Mouse (Mus musculus): Measurements from ENCODE around the gene Trappc10.

Trappc10 gene

DNA sequence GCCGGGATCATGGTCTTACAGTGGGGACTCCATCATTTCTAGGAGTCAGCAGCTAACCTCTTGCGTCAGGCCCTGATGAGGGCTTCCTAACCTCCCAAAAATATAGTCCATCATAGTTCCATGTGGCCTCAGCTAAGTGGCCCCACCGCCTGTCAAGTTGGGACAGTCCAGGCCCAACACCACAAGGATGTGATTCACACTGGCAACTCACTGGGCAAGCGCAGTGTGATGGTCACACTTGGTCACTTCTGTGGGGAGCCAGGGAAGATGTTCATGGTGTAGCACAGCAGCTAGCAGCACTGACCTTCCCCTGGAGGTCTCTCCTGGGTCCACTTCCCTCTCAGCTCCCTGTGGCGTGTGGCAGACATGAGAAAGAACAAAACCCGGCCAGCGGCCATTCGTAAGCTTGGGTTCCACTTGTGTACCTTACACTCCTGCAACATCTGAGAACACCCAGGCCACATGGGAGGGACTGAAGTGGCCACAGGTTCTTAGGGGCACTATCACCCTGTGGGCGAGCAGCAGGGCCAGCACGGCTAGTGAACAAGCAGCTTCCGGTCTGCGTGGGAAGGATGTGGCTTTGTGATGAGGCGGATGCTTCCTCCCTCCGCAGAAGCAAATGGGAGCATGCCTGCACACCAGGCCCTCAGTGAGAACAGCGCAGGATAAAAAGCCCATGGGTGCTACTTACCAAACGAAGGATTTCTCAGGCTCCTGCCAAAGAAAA, 83.9 kb downstream of the Trappc10 start:
- DNase-seq (ENCODE audit: low read depth, low spot score), result no peak

DNA sequence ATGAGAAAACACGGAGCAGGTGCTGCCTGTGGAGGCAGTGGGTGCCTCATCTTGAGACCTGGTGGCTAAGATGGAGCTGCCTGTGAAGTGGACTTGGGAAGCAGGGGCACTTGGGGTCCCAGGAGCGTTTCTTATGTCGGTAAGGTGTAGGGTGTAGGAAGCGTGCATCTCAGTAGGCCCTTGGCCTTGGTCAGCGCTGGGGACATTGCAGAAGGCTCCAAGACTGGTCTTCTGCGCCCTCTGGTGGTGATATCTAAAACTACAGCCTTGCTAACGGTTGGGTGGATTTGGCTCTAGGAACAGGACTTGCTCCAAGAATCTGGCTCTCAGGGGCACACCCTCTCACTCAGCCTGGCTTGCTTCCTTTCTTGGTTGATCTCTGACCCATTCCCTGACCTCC, 84.5 kb downstream of the Trappc10 start:
- DNase-seq (ENCODE audit: low read depth, low spot score), result peak; percentile 87

DNA sequence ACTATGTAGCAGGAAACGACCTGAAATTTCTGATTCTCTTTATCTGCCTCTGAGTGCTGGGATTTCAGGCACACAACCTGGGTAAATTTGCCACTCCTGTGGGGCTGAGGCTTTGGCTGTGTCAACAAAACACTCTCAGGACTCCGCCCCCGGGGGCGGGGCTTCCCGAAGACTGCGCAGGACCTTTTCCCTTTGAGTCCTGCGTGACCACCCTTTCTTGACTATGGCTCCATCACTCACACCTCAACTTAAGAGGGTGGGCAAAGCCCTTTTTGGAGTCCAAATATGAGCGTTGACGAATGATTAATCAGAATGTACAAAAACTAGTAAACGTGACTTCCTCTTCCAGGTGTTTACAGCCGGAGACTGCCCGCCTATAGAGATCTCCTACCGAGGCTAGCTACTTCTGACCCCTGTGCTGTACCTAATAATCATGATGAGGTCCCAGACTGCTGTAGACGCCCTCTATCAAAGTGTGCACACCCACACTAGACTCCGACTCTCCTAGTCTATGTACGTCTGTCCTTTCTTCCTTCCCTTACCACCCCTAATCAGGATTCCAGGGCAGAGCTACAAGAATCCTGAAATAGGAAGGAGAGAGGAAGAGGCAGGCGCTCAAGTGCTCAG, 85.1 kb downstream of the Trappc10 start:
- DNase-seq (ENCODE audit: low read depth, low spot score), result peak; percentile 90

DNA sequence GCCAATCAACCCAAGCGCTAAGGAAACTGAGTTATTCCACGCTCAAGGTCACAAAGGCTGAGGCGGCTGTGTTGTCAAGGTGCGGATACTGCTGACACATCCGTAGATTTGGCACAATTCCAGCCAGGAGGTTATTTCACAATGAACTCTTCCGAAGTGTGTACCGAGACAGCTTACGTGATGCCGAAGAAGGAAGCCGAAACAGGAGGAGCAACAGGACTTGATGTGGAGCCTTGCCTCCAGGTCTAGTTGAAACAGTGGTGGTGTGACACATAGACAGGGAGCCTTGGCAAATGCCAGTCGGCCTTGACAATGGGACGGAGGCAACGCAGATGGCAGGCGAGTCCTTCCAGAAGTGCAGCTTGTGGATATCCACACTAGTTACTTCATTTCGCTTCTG, 86.4 kb downstream of the Trappc10 start:
- DNase-seq (ENCODE audit: low read depth, low spot score), result no peak

DNA sequence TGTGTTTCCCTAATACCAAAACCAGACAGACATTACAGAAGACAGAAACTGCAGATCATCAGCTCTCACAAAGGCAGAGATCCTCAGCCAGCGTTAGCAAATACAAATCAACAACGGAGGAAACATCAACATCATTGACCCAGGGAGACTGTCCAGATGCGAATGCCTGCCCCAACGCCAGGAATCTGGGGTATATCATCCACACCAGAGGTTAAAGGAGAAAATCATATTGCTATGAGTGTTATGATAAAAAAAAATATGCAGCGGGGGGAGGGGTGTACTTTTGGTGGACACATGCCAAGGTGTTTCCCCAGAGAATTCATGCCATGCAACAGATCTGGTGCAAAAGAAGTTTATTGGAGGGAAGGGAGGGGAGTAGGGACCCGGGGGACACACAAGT, 87.5 kb downstream of the Trappc10 start:
- DNase-seq (ENCODE audit: low read depth, low spot score), result no peak

DNA sequence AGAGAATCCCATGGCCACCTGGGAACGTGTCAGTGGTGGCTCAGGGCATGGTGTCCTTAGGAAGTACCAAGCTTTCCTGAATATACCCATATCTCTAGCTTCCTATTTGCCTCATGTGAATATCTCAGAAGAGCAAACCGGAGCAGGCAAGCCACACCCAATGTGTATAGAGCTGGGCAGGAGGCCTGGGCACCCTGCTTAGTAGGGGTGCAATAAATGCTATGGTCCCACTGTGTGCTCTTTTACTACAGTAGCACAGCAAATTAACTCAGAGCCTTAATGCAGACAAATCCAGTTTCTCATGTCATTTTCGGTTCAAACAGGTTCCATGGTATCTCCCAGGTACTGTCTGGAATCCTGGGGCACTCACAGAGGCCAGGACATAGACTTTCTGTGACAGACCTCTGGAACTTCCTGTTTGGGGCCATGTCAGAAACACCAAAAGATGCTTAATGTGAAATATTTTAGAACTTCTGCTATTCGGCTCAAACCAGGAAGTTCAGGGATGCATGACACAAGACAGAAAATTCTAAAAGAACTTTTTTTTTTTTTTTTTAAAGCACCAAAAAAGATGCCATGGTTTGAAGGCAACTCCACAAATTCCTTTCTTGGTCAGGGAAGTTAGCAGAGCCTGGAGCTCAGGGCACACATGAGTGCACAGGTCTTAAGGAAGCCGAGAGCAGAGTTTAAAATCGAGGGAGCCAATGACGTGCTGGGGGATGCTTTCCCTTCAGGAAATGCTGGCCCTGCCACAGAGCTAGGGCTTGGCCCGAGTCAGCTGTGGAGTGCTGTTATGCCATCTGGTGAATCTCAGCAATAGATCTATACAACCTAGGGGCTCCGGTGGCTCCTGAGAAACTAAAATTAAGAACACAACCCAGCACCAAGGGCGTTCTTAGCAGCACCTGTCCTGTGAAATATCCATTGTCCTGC, 95.3 kb downstream of the Trappc10 start:
- peak; percentile 73 for DNase-seq (ENCODE audit: low read depth, low spot score)

DNA sequence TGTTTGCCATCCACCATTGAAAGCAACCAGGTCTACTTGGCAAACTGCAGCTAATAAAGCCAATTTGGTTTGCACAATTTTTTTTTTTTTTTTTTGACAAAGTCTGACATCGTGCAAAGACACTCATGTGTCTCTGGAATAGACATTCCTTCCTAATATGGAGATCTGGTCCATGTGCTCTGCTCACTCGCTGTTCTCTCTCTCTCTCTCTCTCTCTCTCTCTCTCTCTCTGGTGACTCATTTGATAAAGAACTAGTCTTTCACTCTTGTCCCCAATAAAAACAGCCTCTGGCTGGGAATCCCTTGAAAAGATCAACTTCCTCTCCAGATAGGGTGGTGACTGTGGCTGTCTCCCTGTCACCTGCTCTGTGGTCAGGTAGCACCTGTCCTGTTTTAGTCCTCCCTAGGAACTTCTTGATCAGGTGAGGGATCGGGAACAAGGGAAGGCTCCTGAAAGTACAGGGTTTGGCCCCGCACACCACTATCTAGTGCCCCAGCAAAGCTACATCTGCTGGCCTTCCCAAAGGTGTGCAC, 96.5 kb downstream of the Trappc10 start:
- DNase-seq (ENCODE audit: low read depth, low spot score), result no peak

DNA sequence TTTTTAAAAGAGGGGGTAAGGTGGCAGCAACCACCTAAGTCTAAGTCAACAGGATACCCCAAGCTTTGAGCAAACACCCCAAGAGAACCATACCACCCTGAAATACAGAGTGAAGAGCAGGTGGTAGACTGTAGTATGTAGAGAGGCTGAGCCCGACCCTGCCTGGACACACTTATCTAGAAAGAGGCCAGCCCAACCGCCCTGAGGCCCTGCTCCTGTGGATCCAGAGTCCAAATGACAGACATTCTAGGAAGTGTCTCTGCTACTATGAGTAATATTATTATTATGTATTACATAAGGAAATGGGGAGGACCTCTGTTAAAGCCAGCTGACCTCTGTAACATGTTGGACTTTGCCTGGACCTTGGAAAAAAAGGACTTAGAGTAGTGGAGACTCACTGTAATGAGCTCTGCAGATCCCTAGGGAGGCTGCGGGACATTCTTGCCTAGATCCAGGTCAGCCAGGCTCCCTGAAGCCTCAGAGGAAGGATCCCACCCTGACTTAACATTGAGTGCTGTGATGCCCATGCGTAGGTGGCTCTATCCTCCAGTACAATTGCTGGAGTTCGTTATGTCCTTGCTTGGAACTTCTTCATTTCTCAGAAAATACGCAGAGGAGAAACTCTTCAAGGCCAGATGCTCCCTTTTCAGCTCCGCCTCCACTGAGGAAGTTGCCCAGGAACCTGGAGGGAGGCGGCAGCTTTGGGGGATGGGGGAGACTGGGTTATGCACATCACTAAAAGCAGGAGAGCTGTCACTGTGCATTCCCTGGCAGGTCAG, 100.5 kb downstream of the Trappc10 start:
- no peak for DNase-seq (ENCODE audit: low read depth, low spot score)

DNA sequence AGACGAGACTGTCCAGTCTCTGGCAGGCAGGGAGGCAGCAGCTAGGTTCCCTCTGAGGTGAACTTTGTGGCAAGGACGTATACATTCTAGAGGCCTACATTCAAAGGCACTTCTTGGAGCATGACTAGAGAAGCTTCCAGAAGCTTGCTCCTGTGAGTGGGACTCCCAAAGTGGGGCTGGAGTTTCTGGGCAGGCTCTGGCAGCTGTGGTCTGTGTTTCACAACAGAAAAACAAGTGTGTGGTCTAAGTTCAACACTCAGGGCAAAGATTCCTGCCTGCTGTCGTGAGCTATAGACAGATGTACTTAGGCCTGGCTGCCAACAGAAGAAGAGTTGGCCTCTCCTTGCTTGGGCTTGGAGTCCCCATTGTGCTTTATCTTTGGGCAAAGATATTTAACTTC, 103.6 kb downstream of the Trappc10 start:
- DNase-seq (ENCODE audit: low read depth, low spot score), result no peak

DNA sequence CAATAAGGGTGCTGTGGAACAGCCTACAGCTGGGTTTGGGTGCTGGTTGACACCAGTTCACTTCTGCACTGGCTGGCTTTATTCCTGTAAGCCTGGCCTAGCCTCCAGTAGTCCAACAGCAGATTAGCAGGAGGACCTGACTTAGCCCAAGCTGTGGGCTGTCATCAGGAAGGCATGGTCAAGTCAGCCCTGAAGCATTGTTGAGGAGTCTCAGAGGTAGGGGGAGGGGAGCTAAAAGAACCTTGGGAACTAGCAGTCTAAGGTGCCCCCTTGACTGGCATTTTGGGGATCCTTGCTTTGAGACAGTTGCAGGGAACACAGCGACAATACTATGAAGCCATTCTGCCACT, 104.2 kb downstream of the Trappc10 start:
- DNase-seq (ENCODE audit: low read depth, low spot score), result no peak

DNA sequence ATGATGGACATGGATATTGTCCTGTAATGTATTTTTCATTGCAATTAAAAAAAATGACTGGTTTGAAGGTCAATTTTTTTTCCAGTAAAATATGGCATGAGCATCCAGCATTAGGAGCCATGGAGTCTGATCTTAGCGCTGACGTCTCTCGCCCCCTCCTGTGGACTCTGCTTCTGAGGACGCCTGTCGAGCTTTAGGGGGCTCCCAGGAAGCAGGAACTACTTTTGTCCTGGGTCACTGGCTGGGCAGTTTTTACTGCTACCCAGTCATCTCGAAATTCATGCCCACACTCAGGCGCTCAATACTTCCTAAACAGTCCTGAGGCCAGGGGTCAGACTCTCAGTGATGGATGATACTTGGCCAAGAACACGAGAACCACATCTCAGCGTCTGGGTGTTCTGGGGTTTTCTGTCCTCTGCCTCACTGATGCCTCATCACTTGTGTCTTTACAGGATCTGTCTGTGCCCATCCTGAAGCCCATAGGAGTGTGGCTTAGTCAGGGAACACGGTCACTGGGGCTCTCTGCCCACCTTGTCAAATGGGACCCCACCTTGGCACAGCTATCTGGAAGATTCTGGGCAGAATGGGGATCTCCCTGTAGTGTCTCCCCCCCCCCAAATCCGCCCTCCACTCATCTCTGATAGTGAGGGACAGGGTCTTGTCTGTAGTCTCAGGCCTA, 104.7 kb downstream of the Trappc10 start:
- DNase-seq (ENCODE audit: low read depth, low spot score), result no peak

DNA sequence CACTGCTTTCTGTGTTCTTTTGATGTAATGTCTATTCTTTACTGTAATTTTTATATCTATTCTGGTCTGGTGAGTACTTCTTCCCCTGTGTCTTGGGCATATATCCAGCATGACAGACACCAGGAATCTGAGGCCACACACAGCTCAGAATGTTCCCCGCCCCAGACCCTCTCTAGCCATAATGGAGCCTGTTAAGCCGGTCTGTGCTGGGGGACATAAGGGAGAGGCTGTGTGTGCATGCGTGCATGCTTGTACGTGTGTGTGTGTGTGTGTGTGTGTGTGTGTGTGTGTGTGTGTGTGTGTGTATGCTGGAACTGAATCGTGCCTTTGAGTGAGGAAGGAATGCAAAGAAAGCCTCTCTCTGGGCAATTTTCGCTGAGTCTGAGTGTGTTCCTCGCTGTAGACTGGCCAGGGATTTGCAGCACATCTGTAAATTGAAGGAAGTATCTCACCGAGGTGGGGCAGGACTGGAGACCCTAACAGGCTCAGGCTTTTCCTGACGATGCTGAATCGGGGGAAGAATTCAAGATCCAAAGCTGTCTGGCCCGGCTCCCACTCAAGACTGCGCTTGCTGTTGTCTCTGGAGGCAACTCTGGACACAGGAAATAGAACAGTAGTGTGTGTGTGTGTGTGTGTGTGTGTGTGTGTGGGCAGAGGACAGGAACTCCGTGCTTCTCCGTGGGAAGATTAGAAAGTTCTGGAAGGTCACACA, 105.5 kb downstream of the Trappc10 start:
- no peak for DNase-seq (ENCODE audit: low read depth, low spot score)

DNA sequence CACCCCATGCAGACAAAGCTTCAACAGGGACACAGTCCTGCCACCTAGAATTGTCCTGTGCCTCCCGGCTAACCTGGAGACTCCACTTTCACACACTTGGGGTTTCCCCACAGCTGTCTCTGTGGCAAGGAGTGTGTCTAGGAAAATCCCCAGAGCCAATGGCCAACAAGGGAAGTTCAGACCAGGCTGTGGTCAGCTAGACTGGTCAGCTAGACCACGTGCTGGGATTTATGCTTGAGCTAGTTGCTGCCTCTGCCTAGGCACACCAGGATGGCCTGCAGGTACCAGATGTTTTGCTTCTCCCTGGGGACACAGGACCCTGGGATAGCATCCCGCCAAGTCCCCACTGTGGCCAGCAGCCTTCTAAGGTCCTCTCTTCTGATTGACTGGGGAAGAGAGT, 107.2 kb downstream of the Trappc10 start:
- no peak for DNase-seq (ENCODE audit: low read depth, low spot score)
